Mouse (Mus musculus) spleen, postnatal 10 days (tissue): ENCODE measurements around the gene Sdf4.

ENCODE experiments used
- DNase-seq, 2 experiments: peaks; one replicate each; pipeline ENCODE4 v3.0.0; 2021 to 2022; ENCODE audit warnings: low spot score in 2 of 2

The Sdf4 gene

GRCm38 (mm10) chr4:156054606-156055005, 61.9 kb downstream of the Sdf4 start:
- no peak for DNase-seq

- no peak for DNase-seq
Observed at GRCm38 (mm10) chr4:156055173-156055572, 62.5 kb downstream of the Sdf4 start.

GRCm38 (mm10) chr4:156057702-156058101, 65.0 kb downstream of the Sdf4 start:
- no peak for DNase-seq

- DNase-seq, result no peak
Observed at GRCm38 (mm10) chr4:156058826-156059225, 66.2 kb downstream of the Sdf4 start.

- no peak for DNase-seq
Observed at GRCm38 (mm10) chr4:156059261-156059660, 66.6 kb downstream of the Sdf4 start, which contains the start of gene Ttll10. Gene Ttll10 (minus strand): TSS chr4:156059414.

GRCm38 (mm10) chr4:156059713-156060112, 67.0 kb downstream of the Sdf4 start:
- peak in 1 of 2 experiments; percentile 3 for DNase-seq
